Mouse (Mus musculus) layer of hippocampus, postnatal 14 days (tissue): ENCODE measurements at regions not wholly inside any gene's neighbourhood (a gene's known extent, or its start where the extent isn't known, plus 50 kb on each side); places are given as distances from the start of the nearest gene placed in this dataset.

Experiments used
- DNase-seq, 2 experiments: peaks; one replicate each; pipeline ENCODE4 v3.0.0; 2021 to 2022; ENCODE audit warnings: low spot score in 2 of 2, mixed read lengths in 1 of 2

DNA sequence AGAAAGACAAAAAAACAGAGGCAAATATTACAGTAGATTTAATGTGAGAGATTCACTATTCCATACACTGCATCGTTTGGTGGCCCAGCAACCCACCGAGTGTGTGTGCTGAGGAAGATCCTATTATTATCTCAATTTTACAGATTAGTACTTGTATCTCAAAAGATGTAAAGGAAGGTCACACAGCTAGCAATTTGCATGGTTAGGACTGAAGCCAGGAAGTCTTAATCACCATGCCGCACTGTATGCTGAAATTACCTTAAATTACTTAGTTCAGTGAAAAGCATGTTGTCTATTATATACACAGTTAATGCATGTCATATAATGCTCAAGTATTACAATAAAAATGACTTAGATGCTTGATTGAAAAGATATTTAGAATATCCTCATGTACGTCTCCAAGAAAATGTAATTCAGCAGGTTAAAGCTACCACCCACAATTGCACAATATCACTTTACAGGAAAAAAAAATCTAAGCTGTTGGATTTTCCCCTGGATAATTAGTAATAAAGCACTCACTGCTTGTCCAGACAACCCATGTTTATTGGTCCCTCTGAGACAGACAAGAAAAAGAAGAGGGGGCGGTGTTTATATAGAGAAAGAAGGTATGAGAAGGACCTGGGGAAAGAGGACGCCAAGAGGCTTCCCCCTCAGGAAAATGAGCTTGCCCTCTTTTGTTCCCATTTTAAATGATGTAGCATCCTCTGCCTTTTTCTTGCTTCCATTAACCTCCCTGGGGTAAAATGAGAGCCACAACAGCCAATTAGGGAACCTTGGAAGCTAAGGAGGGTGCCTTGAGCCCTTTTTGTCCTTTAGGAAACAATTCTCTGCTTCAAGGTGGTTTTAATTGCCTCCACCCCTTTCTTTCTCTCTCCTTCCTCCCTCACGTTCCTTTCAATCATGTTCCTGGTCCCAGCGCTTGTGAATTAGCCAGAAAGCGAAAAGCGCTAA is 204.6 kb upstream of the Xrcc4 start:
- DNase-seq, result no peak

DNA sequence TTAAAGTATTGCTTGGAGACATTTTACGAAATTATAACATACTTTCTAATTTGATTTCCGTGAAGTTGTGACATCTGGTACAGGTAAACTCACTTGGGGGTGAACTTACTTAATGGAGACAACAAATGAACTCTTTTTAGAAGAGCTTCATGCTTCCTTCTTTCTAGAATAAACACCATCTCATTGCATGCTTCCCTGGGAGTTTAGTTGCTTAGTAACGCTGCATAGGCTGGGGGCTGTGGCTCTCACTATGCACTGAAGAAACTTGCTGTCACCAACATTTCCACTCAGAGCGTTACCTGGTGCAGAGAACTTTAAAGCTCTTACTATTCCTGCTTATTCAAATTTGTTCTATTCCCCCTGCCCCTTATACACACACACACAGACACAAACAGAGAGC is 203.5 kb upstream of the Xrcc4 start:
- no peak for DNase-seq

DNA sequence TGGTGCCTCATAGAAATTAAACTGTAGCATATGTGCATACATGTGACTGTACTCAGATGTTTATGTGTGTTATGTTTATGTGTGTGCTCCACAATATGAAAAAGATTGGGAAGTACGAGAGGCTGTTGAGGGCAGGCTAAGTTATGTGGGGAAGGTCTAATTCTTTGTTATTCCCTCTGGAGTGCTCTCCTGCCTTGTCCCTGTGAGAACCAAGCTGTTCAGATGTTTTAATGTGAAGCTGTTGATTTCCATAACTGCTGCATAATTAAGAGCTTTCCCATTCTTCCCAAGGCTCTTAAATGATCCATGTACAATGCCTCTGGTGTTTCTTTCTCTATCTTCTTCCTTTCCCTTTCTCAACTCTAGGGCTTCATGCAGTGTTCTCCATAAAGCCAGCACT is 202.7 kb upstream of the Xrcc4 start:
- no peak for DNase-seq

DNA sequence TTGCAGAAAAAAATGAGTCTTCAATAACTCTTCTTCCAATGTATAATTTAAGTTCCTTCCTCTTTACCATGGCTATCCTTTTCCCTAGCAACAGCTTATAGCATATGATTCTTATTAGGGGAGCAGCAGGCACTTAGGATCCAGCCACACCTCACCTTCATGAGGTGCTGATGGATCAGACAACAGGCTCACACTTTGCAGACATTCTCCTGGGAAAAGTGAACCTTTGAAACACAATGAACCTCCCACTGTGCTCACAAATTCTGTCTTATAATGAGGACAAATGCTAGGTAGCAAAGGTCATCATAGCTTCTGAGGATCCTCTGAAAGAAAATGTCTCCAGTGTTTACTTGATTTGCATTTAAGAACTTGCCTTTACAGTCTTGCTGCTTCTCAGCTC is 191.6 kb upstream of the Xrcc4 start:
- DNase-seq, result no peak

- DNase-seq, result peak; percentile 23 to 46
Observed at GRCm38 (mm10) chr13:90279786-90280382, 190.5 kb upstream of the Xrcc4 start.

GRCm38 (mm10) chr13:90279355-90279754 is 189.9 kb upstream of the Xrcc4 start:
- DNase-seq, result peak in 1 of 2 experiments; percentile 16

DNA sequence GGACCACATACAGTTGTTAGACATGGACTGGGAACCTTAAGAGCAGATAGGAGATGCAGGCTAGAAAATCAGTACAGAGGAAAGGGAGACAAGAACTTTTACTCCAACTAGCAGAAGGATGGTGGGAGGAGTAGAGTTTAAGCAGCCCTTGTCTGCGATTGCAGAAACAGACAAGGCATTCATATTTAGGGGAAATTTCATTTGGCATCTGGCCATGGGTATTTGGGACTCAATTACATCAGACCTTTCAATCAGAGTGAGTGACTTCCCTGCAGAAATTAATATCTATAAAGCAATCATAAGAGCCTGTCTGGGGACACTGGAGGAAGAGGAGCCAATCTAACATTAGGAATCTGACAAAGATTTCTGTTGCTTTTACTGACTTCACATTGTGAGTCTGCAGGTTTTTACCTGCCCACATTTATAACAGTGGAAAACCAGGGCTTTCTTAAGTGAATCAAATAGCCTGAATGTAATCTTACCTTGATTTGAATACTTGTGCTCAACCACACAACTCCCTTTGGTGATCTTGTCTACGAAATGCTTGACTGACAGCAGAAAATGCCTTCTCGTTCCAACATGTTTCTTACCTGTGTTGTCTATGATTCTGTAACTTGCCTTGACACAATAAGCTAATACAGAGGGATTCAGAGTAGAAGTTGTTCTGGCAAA is 169.8 kb upstream of the Xrcc4 start:
- DNase-seq, result peak; percentile 3 to 16

- no peak for DNase-seq
Observed at GRCm38 (mm10) chr13:90252981-90253380, 163.6 kb upstream of the Xrcc4 start.

DNA sequence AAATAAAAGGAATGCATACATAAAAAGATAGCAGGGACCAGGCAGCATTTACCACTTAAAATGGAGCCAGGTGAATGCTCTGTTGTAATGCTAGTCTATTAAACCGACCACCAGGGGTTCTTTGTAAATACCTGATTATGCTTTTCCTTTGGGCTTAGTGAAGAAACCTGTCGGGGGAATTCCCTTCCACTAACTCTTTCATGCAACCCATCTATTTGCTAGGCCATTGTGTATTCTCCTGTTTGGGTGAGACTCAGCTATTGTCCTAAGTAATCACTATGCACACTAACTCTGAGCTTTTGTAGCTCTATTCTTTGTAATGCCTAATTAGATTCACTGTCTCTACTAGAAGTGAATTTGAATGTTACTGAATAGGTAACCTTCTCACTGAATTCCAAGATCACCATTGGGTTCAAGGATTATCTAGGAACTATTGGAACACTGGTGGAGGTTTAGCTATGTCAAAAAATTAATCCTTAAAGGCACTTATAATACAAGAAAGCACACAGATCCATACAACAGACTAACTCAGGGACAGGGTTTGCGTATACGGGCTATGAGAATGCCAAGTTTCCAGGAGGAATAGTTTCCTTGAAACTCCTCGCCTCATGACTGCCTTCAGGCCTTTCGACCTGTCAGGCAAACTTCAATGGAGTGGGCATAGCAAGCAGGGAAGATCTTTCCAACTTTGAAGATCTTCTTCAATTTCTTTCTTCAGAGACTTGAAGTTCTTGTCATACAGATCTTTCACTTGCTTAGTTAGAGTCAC is 156.8 kb upstream of the Xrcc4 start:
- DNase-seq, result no peak

- no peak for DNase-seq
Observed at GRCm38 (mm10) chr13:90238331-90238730, 148.9 kb upstream of the Xrcc4 start.

GRCm38 (mm10) chr13:90233986-90234385 is 144.6 kb upstream of the Xrcc4 start:
- DNase-seq, result no peak

- no peak for DNase-seq
Observed at GRCm38 (mm10) chr13:90233561-90233960, 144.2 kb upstream of the Xrcc4 start.

GRCm38 (mm10) chr13:90229106-90229505 is 139.7 kb upstream of the Xrcc4 start:
- DNase-seq, result no peak

DNA sequence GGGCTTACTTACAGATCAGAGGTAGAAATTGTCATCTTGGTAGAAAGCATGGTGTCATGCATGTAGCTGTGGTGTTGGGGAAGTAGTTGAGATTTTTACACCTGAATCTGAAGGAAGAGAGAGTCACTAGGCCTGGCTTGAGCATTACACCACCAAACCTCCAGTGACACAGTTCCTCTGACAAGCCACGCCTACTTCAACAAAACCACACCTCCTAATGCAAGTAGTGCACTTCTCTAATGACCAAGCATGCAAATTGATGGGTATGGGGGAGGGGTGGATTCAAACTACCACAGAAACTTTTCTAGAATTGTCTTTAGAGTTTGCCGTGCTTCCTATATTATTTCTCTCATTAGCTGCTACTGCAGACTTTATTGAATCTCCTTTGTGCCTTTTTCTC is 136.8 kb upstream of the Xrcc4 start:
- no peak for DNase-seq

GRCm38 (mm10) chr13:90212390-90212789 is 123.0 kb upstream of the Xrcc4 start:
- DNase-seq, result no peak

- DNase-seq, result no peak
Observed at GRCm38 (mm10) chr13:90207875-90208274, 118.5 kb upstream of the Xrcc4 start.
